Mouse (Mus musculus) activated CD4-positive, CD25-positive, alpha-beta regulatory T cell, adult 4 months (primary cell): ENCODE results near the gene Fam120b. TPM values are rescaled to one million over a fixed set of nuclear protein-coding genes. Genes with fewer than 3 reads are reported as not detected.

Experiments used
- ATAC-seq: one replicate; pipeline ENCODE4 v1.8.0; 2017
- polyA plus RNA-seq, 2 experiments: library from polyadenylated mRNA; unstranded; fragments of 100-300 nt; shearing (Covaris generic); gene quantifications; one replicate each; pipeline ENCODE4 v1.2.1; 2017

The Fam120b gene
- polyA plus RNA-seq, 2 experiments from 2014 or later = 26.8 to 32.4 TPM

DNA sequence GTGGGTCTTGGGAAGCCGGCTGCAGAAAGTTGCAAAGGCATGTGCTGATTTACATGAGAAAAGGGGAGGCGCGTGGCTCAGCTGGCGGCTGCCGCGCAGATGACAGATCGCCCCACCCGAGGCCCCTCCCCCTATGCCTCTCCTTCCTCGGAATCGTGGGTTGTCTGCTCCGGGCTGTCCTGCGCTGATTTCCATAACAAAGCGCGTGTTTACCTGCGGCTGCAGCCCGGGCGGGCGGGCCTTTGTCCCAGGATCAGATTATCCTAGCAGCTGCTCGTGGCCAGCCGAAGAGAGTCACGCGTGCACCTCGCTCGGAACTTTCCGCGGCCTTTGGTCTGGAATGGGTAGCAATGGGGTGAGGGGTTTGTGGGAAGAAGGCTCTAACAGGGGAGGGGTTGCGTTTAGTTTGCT lies 15.4 kb upstream of the Fam120b start:
- ATAC-seq = no peak

- ATAC-seq = no peak
Measured at GRCm38 (mm10) chr17:15381092-15381860, 14.7 kb upstream of the Fam120b start.

GRCm38 (mm10) chr17:15381869-15382660 lies 13.9 kb upstream of the Fam120b start:
- no peak for ATAC-seq

DNA sequence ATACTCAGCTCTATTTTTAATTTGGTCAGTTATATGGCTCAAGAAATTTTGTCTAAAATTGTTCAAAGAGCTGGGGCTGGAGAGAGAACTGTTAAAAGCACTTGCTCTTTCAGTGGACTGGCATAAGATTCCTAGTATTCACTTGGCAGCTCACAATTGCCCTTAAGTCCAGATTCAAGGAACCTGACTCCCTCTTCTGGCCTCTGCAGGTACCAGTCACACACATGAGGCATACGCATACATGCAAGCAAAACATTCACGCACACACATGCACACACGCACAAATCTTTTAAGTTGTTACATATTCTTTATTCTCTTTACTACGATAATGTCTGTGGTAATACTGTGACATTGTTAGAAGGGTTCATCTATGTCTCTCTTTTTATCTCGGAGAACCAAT lies 12.6 kb upstream of the Fam120b start:
- ATAC-seq = no peak

- ATAC-seq = no peak
Measured at GRCm38 (mm10) chr17:15388892-15389291, 7.1 kb upstream of the Fam120b start.

DNA sequence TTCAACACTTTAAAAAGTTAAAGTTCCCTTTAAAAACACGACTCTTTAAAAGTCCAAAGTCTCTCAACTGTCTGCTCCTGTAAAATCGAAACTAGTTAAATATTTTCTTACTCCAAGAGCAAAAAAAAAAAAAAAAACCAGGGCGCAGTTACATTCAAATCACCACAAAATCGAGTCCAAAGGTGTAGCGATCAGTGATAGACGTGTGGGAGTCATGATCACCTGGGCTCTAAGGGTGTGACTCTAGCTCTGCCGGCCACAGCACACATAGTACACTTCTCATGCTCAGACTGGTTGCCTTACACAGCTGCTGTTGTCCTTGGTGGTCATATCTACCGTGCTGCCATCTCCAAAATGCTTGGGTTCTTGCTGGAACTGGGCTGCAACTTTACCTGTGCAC lies 6.6 kb upstream of the Fam120b start:
- ATAC-seq = no peak

DNA sequence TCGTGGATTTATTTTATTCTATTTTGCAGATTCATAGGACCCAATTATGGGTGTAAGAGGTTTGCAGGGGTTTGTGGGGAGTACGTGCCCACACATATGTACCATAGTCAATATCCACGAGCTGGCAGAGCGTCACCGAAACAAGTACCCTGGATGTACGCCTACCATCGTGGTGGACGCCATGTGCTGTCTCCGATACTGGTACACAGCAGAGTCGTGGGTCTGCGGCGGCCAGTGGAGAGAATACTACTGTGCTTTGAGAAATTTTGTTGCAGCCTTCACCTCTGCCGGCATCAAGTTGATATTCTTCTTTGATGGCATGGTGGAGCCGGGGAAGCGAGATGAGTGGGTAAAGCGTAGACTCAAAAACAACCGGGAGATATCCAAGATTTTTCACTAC lies 5.7 kb downstream of the Fam120b start:
- ATAC-seq = no peak

- no peak for ATAC-seq
Measured at GRCm38 (mm10) chr17:15406576-15406975, 10.6 kb downstream of the Fam120b start.

DNA sequence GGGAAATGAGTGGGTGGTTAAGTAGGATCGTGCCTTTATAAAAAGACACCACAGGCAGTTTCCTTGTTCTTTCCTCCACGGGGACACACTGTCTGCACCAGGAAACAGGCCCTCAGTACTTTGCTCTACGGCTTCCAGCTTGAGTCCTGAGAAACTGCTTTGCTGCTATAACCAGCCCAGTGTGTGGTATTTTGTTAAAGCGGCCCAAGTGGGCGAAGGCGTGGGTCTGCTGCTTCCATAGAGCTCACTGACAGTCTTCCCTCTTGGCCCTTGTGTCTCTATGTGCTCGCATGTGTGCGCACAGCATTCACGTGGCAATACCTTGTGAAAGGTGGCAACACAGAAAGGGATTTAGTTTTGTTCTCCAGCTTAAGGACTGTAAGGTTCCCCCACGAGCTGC lies 13.3 kb downstream of the Fam120b start:
- ATAC-seq = no peak

DNA sequence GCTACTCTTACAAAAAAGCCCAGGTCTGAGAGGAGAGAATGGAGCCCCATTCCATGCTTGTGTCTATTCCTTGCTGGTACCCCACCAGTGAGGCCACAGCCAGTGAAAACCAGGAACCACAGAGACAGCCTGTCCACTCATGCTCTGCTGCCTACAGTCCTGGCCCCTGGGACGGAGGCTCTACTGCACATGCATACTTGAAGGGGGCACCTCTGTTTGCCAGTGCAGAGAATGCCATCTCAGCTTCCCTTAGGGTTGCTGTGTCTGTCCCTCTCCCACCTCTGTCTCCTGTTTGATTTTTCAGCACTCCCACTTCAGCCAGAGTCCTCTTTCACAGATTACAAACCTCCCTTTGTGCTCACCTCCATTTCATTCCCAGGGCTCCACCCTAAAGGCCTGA lies 14.9 kb downstream of the Fam120b start:
- ATAC-seq = no peak

DNA sequence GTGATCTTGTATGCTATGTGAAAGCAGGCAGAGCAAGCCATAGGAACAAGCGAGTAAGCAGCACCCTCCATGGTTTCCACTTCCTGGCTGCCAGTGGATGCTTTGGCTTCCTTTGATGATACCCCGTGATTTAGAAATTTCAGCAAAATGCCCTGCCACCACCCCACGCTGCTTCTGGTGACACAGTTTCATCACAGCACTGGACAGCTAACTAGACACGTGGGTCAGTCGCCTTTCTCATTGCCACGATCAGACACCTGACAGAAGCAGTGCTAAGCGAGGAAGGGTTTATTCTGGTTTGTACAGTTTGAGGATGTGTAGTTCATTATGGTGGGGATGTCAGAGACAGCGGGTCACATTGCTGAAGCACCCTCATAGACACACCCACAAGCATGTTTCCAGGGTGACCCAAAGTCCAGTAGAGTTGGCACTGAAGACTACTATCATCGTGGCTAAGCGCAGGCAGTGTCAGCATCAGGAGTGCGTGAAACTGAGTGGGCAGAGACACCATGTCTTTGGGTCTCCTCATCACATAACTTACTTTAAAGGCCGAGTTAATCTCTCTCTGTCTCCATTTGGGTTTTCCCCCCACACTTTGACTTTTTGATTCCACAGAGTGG lies 20.7 kb downstream of the Fam120b start:
- ATAC-seq = no peak

- no peak for ATAC-seq
Measured at GRCm38 (mm10) chr17:15419534-15419933, 23.5 kb downstream of the Fam120b start.

- no peak for ATAC-seq
Measured at GRCm38 (mm10) chr17:15420021-15420603, 24.1 kb downstream of the Fam120b start.

DNA sequence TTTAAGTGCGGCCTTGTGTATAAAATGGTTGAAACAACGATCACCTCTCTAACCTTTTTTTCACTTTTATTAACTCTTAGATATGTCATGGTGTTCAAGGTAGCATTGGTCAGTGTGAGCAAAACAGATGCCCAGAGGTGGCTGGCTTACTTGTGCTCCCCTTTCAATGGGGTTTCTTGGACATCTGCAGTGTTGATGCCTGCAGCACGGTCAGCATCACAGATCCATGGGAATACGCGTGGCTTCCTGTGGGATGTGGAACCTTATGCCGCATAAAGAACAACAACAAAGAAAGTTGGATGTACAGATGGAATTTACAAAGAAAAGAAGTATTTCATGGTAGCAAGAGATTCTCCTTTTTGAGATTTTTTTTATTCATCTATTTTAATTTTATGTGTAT lies 25.4 kb downstream of the Fam120b start:
- no peak for ATAC-seq

GRCm38 (mm10) chr17:15422666-15423065 lies 26.7 kb downstream of the Fam120b start:
- ATAC-seq = no peak

- ATAC-seq = no peak
Measured at GRCm38 (mm10) chr17:15423080-15423765, 27.2 kb downstream of the Fam120b start.

DNA sequence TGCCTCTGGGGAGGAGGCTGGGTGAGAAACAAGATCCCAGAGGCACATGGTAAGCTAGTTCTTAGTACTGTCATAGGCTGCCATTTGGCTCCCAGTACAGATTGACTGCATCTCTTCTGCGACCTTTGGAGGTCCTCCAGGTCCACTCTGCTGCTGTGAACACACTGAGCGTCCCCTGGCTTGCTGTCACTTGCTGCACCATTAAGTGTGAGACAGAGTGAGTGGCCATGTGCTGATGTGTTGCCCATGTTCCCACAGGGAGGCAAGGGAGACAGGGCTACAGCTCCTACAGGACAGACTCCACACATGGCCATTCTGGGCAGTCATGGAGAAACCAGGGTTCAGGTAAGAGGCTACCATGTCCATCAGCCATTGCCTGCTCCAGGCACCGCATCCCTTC lies 29.9 kb downstream of the Fam120b start:
- ATAC-seq = no peak

DNA sequence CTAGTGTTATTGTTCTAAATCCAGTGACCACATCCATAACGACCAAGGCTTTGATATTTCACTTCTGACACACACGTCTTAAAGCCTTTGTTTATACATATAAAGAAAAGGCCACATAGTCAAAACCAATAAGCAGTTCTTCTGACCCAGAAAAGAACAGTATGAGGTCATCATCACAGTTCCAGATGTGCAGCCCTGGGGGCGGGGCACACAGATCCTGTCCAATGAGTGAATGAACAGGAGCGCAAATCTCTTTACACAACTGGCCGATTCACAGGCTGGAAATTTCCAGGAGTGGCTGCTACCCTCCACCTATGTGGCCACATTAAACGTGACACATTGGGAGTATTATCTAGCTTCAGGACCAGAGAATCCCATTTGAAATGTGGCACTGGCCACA lies 33.4 kb downstream of the Fam120b start:
- no peak for ATAC-seq

GRCm38 (mm10) chr17:15429937-15430336 lies 33.9 kb downstream of the Fam120b start:
- ATAC-seq = no peak

DNA sequence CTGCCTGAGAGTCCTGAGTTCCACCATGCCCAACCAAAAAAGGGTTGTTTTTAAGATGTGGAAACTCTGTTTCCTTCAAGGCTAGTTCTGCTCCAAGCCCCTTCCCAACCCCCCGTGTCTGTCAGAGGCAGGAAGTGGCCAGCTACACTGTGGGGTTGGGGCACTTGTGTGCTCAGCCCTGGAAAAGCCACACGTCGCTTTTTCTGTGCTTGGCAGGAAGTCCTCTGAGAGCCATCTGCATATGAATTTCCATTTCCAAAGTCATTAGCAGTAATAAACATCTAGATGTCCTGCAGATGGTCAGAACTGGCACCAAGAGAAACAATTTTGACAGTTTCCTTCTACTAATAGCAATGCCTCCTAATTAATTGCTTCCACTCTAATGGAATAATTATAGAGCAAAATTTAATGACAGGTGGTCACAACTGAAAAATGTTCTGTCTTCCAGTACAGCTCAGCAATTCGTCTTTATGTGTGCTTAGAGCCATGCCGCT lies 35.1 kb downstream of the Fam120b start:
- no peak for ATAC-seq

GRCm38 (mm10) chr17:15431551-15431950 lies 35.5 kb downstream of the Fam120b start:
- no peak for ATAC-seq

DNA sequence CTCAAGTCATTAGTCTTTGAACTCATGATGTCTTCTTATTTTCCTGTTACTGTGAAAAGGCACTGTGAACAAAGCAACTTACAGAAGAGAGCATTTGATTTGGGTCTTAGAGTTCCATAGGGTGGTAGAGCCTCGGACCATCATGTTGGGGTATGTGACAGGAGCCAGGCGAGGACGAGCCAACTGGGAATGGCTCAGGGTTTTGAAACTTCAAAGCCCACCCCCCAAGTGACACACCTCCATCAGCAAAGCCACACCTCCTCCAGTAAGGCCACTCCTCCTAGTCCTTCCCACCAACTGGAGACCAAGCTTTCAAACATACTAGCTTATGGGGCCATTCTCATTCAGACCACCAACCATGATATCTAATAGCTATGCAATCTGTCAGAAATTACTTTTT lies 36.0 kb downstream of the Fam120b start:
- no peak for ATAC-seq
